Comparison of ENCODE assay signal across 24 mouse cellular contexts in genomic region chr7:135644452-135644851, GRCm38 (mm10).
DNase-seq lines count a peak whose midpoint lies in the region; ATAC-seq and TF ChIP-seq lines count a peak whose summit lies in the region.
"Had no signal": no experiment of that assay in that cellular context is flagged by ENCODE, and none has a peak within 500 bp of the region (broad histone marks: within the 10 kb centered on the region; RNA-seq: fewer than 3 reads in every experiment).

No protein-coding gene starts in this region.

- 44% methylated on average over 1 of the region's 1 CpGs for WGBS in bone marrow, adult 2 months

- peak overlapping the region; percentile 64; the same call in 1 of the 2 replicates for H3K27ac ChIP-seq in bone marrow, adult 2 months (ENCODE audit: control insufficient read depth, insufficient read depth, low read depth, low read length, poor library complexity)
- H3K27ac ChIP-seq: embryonic facial prominence, embryonic 10.5 days; embryonic facial prominence, embryonic 12.5 days; forebrain, embryonic 13.5 days; forebrain, embryonic 15.5 days had no signal

- peak; percentile 43 for ATAC-seq in megakaryocyte, adult 5-6 weeks (ENCODE audit: poor library complexity, severe bottlenecking)
- ATAC-seq: activated CD4-positive, CD25-positive, alpha-beta regulatory T cell, adult 4 months; CD4-positive, CD25-positive, alpha-beta regulatory T cell, adult 4 months; forebrain, embryonic 13.5 days; forebrain, embryonic 15.5 days; forebrain, postnatal 0 days; Patski had no signal

- DNase-seq in lung, postnatal 36 days: peak; percentile 28
- no peak for DNase-seq in lung, postnatal 10 days
- DNase-seq in thymus, postnatal 10 days (ENCODE audit: low spot score in 2 of 2): no peak
- no peak for DNase-seq in spleen, postnatal 14 days (ENCODE audit: low spot score in 2 of 2)
- no peak for DNase-seq in cerebellum, adult 8-10 months
- DNase-seq: adrenal gland, adult 8-10 months; adrenal gland, postnatal 14 days; adrenal gland, postnatal 36 days; B cell, adult 2 months; cerebellum, adult 11 months; cerebellum, adult 18-20 months; cerebellum, adult 9-10 months; cerebellum, postnatal 10 days; cerebellum, postnatal 25 days; forebrain, postnatal 0 days had no signal

- TF ChIP-seq POLR2A in bone marrow, adult 2 months (IDR thresholded peaks at IDR 0.05; ENCODE audit: borderline replicate concordance, control insufficient read depth, low read depth, low read length): no peak

- no peak overlapping the region for H3K4me3 ChIP-seq in bone marrow, adult 2 months (replicated peaks; ENCODE audit: control insufficient read depth, low read depth, low read length)
- H3K4me3 ChIP-seq: embryonic facial prominence, embryonic 10.5 days; embryonic facial prominence, embryonic 12.5 days; forebrain, embryonic 13.5 days; forebrain, embryonic 15.5 days had no signal

- no peak for TF ChIP-seq CTCF in bone marrow, adult 2 months (IDR thresholded peaks at IDR 0.05; ENCODE audit: control insufficient read depth, insufficient read depth, low read length)

- H3K4me1 ChIP-seq in bone marrow, adult 2 months (ENCODE audit: control insufficient read depth, insufficient read depth, low read length): peaks cover 7% of the 10 kb centered on the region; the same call in 1 of the 2 replicates
- H3K4me1 ChIP-seq: embryonic facial prominence, embryonic 10.5 days; embryonic facial prominence, embryonic 12.5 days had no signal
